19 mouse cellular contexts compared by ENCODE assay signal in the genomic region with DNA sequence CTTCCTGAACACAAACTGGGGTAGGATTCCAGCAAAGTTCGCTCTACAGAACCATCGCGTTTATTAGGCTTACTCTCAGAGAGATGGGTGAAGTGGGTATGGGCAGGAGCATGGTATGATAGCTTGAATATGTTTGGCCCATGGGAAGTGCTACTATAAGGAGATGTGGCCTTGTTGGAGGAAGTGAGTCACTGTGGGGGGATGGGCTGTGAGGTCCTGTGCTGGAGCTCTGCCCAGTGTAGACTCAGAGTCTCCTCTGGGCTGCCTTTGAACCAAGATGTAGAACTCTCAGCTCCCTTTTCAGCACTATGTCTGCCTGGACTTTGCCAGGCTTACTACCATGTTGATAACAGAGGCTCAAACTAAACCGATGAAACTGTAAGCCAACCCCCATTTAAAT.
DNase-seq lines count a peak whose midpoint lies in the region; ATAC-seq and TF ChIP-seq lines count a peak whose summit lies in the region.
"Had no signal": no experiment of that assay in that cellular context is flagged by ENCODE, and none has a peak within 500 bp of the region (broad histone marks: within the 10 kb centered on the region; RNA-seq: fewer than 3 reads in every experiment).

No protein-coding gene starts in this region.

- no peak for TF ChIP-seq CTCF in CH12.LX (conservative IDR thresholded peaks at IDR 0.05 in 1 of 2, IDR thresholded peaks at IDR 0.05 in 1 of 2; ENCODE audit: low read depth in 2 of 2, low read length in 2 of 2)

- in situ Hi-C loops in CH12.LX (cut with MboI; ENCODE audit: low pct_ligation_motif_present, low pct_unique_long_range_greater_than_20kb, low sequenced_read_pairs) = no loop called here

- H3K36me3 ChIP-seq in kidney, embryonic 16.5 days (ENCODE audit: insufficient read depth, low read length) = no peaks in the 10 kb centered on the region
- no peaks in the 10 kb centered on the region for H3K36me3 ChIP-seq in CH12.LX (replicated peaks in 1 of 2; ENCODE audit: control insufficient read depth in 1 of 2, insufficient read depth in 1 of 2, low read length in 1 of 2)
- no peaks in the 10 kb centered on the region for H3K36me3 ChIP-seq in hindbrain, embryonic 13.5 days
- H3K36me3 ChIP-seq: forebrain, embryonic 10.5 days; hindbrain, embryonic 15.5 days; liver, embryonic 13.5 days had no signal

- H3K27ac ChIP-seq in kidney, embryonic 16.5 days (ENCODE audit: low read length) = no peak overlapping the region
- no peak overlapping the region for H3K27ac ChIP-seq in CH12.LX (ENCODE audit: insufficient read depth, low read depth)
- no peak overlapping the region for H3K27ac ChIP-seq in hindbrain, embryonic 13.5 days
- H3K27ac ChIP-seq: forebrain, embryonic 10.5 days; hindbrain, embryonic 15.5 days; liver, embryonic 13.5 days had no signal

- TF ChIP-seq EP300 in CH12.LX (IDR thresholded peaks at IDR 0.05; ENCODE audit: low read length) = no peak

- peak; percentile 22 for DNase-seq in kidney, postnatal 10 days
- DNase-seq in CH12.LX (ENCODE audit: extremely low read depth) = peak; percentile 4
- peak; percentile 70 for DNase-seq in adrenal gland, adult 2 months
- peak; percentile 46 for DNase-seq in heart, postnatal 4 days
- no peak for DNase-seq in urinary bladder, postnatal 36 days (ENCODE audit: low spot score in 2 of 2)
- DNase-seq in urinary bladder, postnatal 10 days (ENCODE audit: low spot score) = no peak
- DNase-seq: cerebellum, adult 2 months; gastrocnemius, postnatal 36 days; layer of hippocampus, postnatal 36 days; left cerebral cortex, postnatal 4 days; liver, embryonic 13.5 days; right cerebral cortex, adult 18-20 months; thymus, postnatal 25 days had no signal

- no peak overlapping the region for H3K4me2 ChIP-seq in kidney, embryonic 16.5 days (replicated peaks; ENCODE audit: low read depth, low read length)
- H3K4me2 ChIP-seq in CH12.LX (ENCODE audit: insufficient read depth, low read depth, poor library complexity, severe bottlenecking) = no peak overlapping the region
- no peak overlapping the region for H3K4me2 ChIP-seq in hindbrain, embryonic 13.5 days
- H3K4me2 ChIP-seq: hindbrain, embryonic 15.5 days; liver, embryonic 13.5 days; midbrain, embryonic 11.5 days had no signal

- TF ChIP-seq RAD21 in CH12.LX (IDR thresholded peaks at IDR 0.05; ENCODE audit: low read depth, low read length) = no peak

- no peaks in the 10 kb centered on the region for H3K9me3 ChIP-seq in kidney, embryonic 16.5 days (ENCODE audit: low read length)
- no peaks in the 10 kb centered on the region for H3K9me3 ChIP-seq in CH12.LX (replicated peaks; ENCODE audit: low read length)
- no peaks in the 10 kb centered on the region for H3K9me3 ChIP-seq in hindbrain, embryonic 13.5 days
- H3K9me3 ChIP-seq: forebrain, embryonic 10.5 days; hindbrain, embryonic 15.5 days; liver, embryonic 13.5 days had no signal

- no peak overlapping the region for H3K4me3 ChIP-seq in kidney, embryonic 16.5 days (ENCODE audit: low read length)
- no peak overlapping the region for H3K4me3 ChIP-seq in CH12.LX (replicated peaks in 1 of 3; ENCODE audit: low read depth in 2 of 3, low read length in 2 of 3, poor library complexity in 1 of 3)
- H3K4me3 ChIP-seq in hindbrain, embryonic 13.5 days = no peak overlapping the region
- H3K4me3 ChIP-seq: forebrain, embryonic 10.5 days; hindbrain, embryonic 15.5 days; liver, embryonic 13.5 days had no signal

- dilution Hi-C loops in CH12.LX (cut with MboI; ENCODE audit: extremely low pct_ligation_motif_present, extremely low pct_unique_long_range_greater_than_20kb, low sequenced_read_pairs) = no loop called here

- TF ChIP-seq POLR2A in CH12.LX (IDR thresholded peaks at IDR 0.05; ENCODE audit: low read depth, low read length) = no peak

- 92% methylated on average over 4 of the region's 4 CpGs for WGBS in kidney, embryonic 16.5 days
- 95% methylated on average over 4 of the region's 4 CpGs for WGBS in hindbrain, embryonic 13.5 days

- ATAC-seq in kidney, embryonic 16.5 days (ENCODE audit: low FRiP score, low TSS enrichment) = no peak
- ATAC-seq in hindbrain, embryonic 13.5 days (ENCODE audit: low FRiP score) = no peak
- ATAC-seq: intestine, postnatal 0 days had no signal

- H3K79me2 ChIP-seq in CH12.LX (replicated peaks; ENCODE audit: control insufficient read depth, extremely low read depth, insufficient read depth, poor library complexity, severe bottlenecking) = no peaks in the 10 kb centered on the region

- H3K4me1 ChIP-seq in kidney, embryonic 16.5 days (ENCODE audit: insufficient read depth, low read length) = no peaks in the 10 kb centered on the region
- H3K4me1 ChIP-seq in CH12.LX (ENCODE audit: control insufficient read depth in 1 of 2, insufficient read depth in 2 of 2) = no peaks in the 10 kb centered on the region
- H3K4me1 ChIP-seq in hindbrain, embryonic 13.5 days (replicated peaks) = 0 out of 2 replicates have a peak, but pooled peaks cover 4% of the 10 kb centered on the region
- H3K4me1 ChIP-seq: hindbrain, embryonic 15.5 days; liver, embryonic 13.5 days had no signal

- H3K27me3 ChIP-seq in kidney, embryonic 16.5 days (ENCODE audit: insufficient read depth, low read length) = no peaks in the 10 kb centered on the region
- peaks cover 31% of the 10 kb centered on the region for H3K27me3 ChIP-seq in CH12.LX (replicated peaks)
- H3K27me3 ChIP-seq in hindbrain, embryonic 13.5 days = no peaks in the 10 kb centered on the region
- H3K27me3 ChIP-seq: hindbrain, embryonic 15.5 days; liver, embryonic 13.5 days had no signal

- no peak overlapping the region for H3K9ac ChIP-seq in kidney, embryonic 16.5 days (replicated peaks; ENCODE audit: low read length)
- H3K9ac ChIP-seq in CH12.LX (ENCODE audit: insufficient read depth, low read depth) = no peak overlapping the region
- H3K9ac ChIP-seq in hindbrain, embryonic 13.5 days = no peak overlapping the region
- H3K9ac ChIP-seq: hindbrain, embryonic 15.5 days; liver, embryonic 13.5 days had no signal

TF ChIP-seq in CH12.LX, 34 proteins besides CTCF, POLR2A, EP300 and RAD21:
- TF ChIP-seq ZKSCAN1 (IDR thresholded peaks at IDR 0.05; ENCODE audit: borderline replicate concordance, low read depth, low read length) = no peak
- no peak for TF ChIP-seq ELF1 (IDR thresholded peaks at IDR 0.05; ENCODE audit: low read depth, low read length)
- TF ChIP-seq HCFC1 (IDR thresholded peaks at IDR 0.05; ENCODE audit: low read depth, low read length) = no peak
- no peak for TF ChIP-seq BHLHE40 (IDR thresholded peaks at IDR 0.05; ENCODE audit: low read depth, low read length)
- TF ChIP-seq CHD2 (IDR thresholded peaks at IDR 0.05; ENCODE audit: low read length) = no peak
- no peak for TF ChIP-seq MAFK (IDR thresholded peaks at IDR 0.05; ENCODE audit: insufficient replicate concordance, low read length)
- TF ChIP-seq USF1 (IDR thresholded peaks at IDR 0.05; ENCODE audit: low read depth, low read length) = no peak
- no peak for TF ChIP-seq ETS1 (conservative IDR thresholded peaks at IDR 0.05; ENCODE audit: low read depth, low read length)
- no peak for TF ChIP-seq POLR2AphosphoS2 (IDR thresholded peaks at IDR 0.05; ENCODE audit: low read depth, low read length)
- no peak for TF ChIP-seq TBP (conservative IDR thresholded peaks at IDR 0.05; ENCODE audit: low read depth, low read length)
- TF ChIP-seq ZNF384 (IDR thresholded peaks at IDR 0.05; ENCODE audit: low read depth, low read length) = no peak
- TF ChIP-seq E2F4 (IDR thresholded peaks at IDR 0.05; ENCODE audit: insufficient replicate concordance, low read depth, low read length) = no peak
- no peak for TF ChIP-seq ZMIZ1 (IDR thresholded peaks at IDR 0.05; ENCODE audit: low read depth, low read length)
- TF ChIP-seq IRF4 (IDR thresholded peaks at IDR 0.05; ENCODE audit: low read depth, low read length) = no peak
- no peak for TF ChIP-seq MEF2A (IDR thresholded peaks at IDR 0.05; ENCODE audit: borderline replicate concordance, low read depth, low read length)
- TF ChIP-seq MXI1 (IDR thresholded peaks at IDR 0.05; ENCODE audit: low read depth, low read length) = no peak
- TF ChIP-seq JUN (IDR thresholded peaks at IDR 0.05; ENCODE audit: insufficient read depth, low read depth, low read length) = no peak
- no peak for TF ChIP-seq PAX5 (IDR thresholded peaks at IDR 0.05; ENCODE audit: low read length)
- no peak for TF ChIP-seq JUND (conservative IDR thresholded peaks at IDR 0.05; ENCODE audit: low read depth, low read length)

Comparison
In these comparisons a context has a peak if more than half of its experiments do, and no peak if none do; other contexts are left out.
1. DNase-seq: peak in kidney, postnatal 10 days (single experiment), CH12.LX (single experiment), adrenal gland, adult 2 months (single experiment) and heart, postnatal 4 days (single experiment); none in urinary bladder, postnatal 36 days (0 of 2) and urinary bladder, postnatal 10 days (single experiment).